Mouse (Mus musculus): ENCODE measurements around the gene Ccl27a. TPM values are rescaled to one million over a fixed set of nuclear protein-coding genes. Genes with fewer than 3 reads are reported as not detected.
"Not testable (repeated sequence)": the region's sequence is repeated elsewhere in the genome, so short reads cannot be mapped to it uniquely, and the experiment has no call there.

Gene Ccl27a
- 4.2 TPM in 1 of 2 replicates, not detected in the other for total RNA-seq (2015; ENCODE audit: low replicate concordance)
- 3.2 and 3.9 TPM in 2 replicates for total RNA-seq (2017; ENCODE audit: low replicate concordance)

DNA sequence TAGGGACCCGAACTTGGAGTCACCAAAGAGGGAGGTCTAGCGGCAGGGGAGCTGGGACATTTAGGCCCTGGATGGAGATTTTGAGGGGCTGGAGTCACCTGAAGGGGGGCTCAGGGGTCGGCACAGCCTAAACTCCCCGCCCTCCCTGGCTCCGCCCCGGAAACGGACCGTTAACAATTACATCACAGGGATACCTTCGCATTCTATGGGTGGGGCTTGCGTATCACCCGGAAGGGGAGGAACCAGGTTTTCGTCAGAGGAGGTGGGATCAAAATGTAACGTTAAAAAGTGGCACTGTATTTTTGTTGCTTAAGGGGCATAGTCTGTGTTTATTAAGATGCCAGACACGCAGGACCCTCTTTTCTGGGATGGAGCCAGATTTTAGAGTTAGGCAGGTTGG lies at the start of gene Ccl27a:
Ccl27a (minus strand) TSS at position 246 of the 400 bp plus-strand sequence.
- not testable (repeated sequence) for ATAC-seq (replicated peaks; ENCODE audit: low FRiP score, poor library complexity, severe bottlenecking)

DNA sequence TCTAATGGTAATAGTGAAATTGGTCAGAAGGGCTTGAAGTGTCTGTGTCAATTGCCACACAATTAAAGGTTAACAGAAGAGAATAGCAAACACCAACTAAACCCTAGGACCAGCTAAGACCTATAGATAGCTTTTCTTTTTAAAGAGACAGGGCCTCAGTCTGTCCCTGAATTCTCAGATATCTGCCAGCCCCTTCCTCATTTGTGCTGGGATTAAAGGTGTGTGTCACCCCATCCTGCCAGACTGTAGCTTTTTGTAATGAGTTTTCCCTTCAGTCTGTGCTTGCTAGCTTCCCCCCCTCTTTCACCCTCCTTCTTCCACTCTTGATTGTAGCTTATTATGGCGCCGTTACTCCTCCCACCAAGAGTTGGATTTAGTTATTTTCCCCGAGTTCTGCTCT lies 9.2 kb upstream of the Ccl27a start:
- not testable (repeated sequence) for ATAC-seq (replicated peaks; ENCODE audit: low FRiP score, poor library complexity, severe bottlenecking)

DNA sequence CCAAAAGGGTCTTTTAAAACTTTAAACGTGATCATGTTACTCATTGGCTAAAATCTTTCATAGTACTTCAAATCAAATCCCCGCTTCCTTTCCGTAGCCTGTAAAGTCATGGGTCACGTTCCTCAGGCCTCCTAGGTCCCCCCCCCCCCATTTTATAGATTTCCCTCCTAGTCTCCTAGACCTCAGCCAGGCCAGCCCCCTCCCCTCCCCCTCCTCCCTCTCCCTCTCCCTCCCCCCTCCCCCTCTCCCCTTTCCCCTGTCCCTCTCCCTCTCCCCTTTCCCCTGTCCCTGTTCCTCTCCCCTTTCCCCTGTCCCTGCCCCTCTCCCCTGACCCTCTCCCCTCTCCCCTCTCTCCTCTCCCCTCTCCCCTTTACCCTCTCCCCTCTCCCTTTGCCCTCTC lies 8.7 kb upstream of the Ccl27a start:
- not testable (repeated sequence) for ATAC-seq (replicated peaks; ENCODE audit: low FRiP score, poor library complexity, severe bottlenecking)

DNA sequence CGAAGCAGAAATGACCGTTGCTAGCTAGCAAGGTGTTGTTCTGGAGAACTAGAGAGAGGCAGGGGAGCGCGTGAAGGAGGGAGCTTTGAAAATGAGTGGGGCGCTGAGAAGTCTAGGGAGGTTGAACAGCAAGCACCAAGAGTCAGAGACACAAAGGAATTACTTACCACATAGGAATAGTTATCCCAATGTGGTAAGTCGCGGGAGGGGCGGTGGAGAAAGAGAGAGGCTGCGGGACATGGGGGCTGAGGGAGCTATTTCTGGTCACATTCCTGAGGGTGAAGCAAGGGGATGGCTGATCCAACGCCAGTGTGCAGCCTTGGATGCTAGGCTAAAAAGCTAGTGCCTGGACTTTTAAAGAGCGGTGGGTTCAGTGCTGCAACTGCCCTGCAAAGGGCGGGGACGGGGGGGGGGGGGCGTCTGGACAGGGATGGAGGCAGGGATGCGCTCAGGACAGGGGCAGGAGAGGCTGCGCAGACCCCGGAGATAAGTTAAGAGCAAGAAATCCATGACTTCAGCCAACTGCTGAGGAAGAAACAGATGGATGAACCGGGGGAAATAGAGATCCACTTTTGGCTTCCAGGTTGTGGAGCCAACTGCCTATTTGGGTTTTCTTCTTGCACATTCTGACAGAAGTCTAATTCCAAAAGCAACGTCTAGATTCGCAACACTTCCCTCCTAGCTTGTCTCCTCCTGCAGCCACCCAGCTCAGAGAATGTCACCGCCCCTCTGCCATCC lies 7.9 kb upstream of the Ccl27a start:
- ATAC-seq (replicated peaks; ENCODE audit: low FRiP score, poor library complexity, severe bottlenecking) = not testable (repeated sequence)

DNA sequence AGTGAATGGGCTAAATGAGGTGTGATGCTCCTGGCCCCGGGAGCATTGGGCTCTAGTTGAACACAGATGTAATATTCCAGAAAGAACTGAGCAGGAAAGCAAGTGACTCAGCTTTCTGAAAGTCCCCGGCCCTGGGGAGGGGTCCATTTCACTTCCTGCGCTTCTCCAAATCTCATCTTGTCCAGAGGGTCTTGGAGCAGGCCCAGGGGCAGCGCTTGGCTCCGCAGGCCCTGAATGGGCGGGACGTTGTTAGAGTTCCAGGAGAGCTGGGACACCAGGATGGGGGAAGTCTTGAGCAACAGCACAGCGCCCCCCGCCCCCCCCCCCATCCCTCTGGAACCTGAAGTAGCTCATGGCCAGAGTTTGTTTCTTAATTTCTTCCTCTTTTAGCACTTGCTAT lies 7.2 kb upstream of the Ccl27a start:
- ATAC-seq (replicated peaks; ENCODE audit: low FRiP score, poor library complexity, severe bottlenecking) = not testable (repeated sequence)

DNA sequence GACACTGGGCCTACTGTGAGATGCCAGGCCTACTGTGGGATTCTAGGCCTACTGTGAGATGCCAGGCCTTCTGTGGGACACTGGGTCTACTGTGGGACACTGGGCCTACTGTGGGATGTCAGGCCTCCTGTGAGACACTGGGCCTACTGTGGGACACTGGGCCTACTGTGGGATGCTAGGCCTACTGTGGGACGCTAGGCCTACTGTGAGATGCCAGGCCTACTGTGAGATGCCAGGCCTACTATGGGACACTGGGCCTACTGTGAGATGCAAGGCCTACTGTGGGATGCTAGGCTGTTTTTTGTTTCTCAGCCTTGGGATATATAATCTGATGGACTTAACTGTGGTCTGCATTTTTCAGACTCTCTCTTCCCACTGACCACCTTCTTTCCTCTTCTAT lies 1.8 kb upstream of the Ccl27a start:
- ATAC-seq (replicated peaks; ENCODE audit: low FRiP score, poor library complexity, severe bottlenecking) = not testable (repeated sequence)

DNA sequence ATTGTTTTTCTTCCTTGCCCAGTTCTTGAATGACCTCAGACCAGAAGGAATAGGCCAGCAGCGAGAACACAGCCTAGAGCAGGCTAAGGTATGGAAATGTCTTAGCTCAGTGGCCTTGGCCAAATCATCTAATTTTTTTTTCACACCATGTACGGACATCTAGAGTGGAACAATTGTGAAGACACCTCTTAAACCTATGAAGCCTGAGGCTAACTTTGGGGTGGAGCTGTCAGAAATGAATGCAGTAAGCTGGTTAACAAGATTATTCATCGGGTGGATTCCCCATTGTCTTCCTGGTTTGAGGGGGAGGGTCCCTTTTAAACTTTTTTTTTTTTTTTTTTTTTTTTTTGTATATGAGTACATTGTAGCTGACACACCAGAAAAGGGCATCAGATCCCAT lies 459 bp upstream of the Ccl27a start:
- not testable (repeated sequence) for ATAC-seq (replicated peaks; ENCODE audit: low FRiP score, poor library complexity, severe bottlenecking)

DNA sequence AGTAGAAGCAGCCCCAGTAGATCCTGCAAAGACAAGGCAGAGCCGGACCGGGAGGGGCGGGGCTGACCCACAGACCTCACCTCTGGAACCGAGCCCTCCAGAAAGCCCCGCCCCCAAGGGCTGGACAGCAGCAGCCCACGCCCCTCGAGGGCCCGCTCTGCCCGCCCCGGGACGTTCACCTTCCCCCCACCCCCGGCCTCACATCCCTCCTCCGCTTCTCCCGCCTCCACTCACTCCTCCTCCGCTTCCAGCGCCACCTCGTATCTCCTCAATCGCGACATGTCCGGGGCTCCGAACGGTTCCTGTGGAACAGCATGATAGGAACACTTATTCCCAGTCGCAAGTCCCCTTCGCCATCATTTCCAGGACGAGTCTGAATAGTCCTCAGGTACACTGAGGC lies 545 bp downstream of the Ccl27a start:
- not testable (repeated sequence) for ATAC-seq (replicated peaks; ENCODE audit: low FRiP score, poor library complexity, severe bottlenecking)

DNA sequence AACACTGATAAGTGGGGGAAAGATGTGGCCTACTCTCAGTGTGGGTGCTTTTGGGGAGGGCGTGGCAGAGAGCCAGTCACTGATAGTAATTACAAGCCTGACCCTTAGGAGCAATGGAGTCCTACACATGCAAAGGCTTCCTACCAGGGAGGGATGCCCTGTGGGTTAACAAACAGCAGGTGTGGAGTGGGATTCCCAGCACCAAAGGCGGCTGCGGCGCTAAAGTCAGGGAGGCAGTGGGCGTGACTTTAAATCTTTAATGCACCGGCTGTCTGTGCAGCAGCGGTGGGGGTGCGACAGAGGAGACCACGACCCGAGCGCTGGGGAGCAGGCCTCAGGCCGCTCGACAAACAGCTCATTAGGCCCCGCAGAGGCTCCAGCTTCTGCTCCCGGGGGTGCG lies 1.1 kb downstream of the Ccl27a start:
- not testable (repeated sequence) for ATAC-seq (replicated peaks; ENCODE audit: low FRiP score, poor library complexity, severe bottlenecking)

DNA sequence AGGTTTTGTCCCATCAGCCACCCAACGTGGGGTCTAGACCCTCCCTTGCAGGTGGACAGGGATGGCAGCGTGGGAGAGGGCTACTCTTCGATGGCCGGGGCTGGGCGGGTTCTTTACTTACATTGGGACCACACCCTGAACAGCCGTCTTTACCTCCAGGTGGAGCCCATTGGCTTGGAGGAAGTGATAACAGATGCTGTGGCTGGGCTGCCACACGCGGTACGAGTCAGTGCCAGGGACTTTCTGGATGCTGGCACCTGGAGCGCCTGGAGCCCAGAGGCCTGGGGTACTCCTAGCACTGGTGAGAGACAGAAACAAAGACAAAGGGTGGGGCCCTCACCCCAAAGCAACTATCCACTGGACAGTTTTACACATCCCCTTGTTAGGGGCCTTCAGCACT lies 6.7 kb downstream of the Ccl27a start:
- not testable (repeated sequence) for ATAC-seq (replicated peaks; ENCODE audit: low FRiP score, poor library complexity, severe bottlenecking)

DNA sequence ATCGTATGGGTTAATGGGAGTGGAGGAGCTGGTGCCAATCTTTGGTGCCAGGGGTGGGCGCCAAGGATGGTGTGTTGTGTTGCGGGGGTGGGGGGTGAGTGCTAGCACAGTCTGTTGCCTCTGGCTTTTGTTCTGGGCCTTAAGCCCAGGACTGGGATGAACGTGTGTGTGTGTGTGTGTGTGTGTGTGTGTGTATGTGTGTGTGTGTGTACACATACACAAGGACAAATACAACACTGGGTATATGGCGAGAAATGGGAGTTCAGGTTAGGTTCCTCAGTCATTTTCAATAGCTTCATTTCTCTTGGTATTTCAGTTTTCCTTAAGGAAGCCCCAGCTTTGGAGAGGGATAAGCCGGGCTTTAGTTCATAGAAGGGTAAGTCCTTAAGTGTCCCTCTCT lies 10.9 kb downstream of the Ccl27a start:
- not testable (repeated sequence) for ATAC-seq (replicated peaks; ENCODE audit: low FRiP score, poor library complexity, severe bottlenecking)

DNA sequence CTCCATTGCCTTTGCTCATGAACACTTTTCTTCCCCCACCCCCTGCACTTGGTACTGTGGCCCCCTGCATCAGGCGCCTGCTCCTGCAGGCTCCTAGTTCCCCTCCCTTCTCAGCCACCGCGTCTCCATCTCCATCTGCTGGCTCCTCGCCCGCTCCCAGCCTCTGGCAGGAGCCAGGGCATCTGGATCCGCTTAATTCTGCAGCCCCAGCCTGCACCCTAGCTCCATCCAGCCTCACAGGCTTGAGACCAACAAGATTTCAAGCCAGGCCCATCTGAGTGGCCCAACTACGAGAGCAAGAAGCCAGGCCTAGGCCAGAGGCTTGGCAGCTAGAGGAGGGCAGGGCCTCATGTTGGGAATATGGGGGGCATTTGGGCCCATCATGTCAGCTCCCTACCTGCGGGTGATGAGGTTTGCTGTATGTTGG lies 11.3 kb downstream of the Ccl27a start:
- not testable (repeated sequence) for ATAC-seq (replicated peaks; ENCODE audit: low FRiP score, poor library complexity, severe bottlenecking)

DNA sequence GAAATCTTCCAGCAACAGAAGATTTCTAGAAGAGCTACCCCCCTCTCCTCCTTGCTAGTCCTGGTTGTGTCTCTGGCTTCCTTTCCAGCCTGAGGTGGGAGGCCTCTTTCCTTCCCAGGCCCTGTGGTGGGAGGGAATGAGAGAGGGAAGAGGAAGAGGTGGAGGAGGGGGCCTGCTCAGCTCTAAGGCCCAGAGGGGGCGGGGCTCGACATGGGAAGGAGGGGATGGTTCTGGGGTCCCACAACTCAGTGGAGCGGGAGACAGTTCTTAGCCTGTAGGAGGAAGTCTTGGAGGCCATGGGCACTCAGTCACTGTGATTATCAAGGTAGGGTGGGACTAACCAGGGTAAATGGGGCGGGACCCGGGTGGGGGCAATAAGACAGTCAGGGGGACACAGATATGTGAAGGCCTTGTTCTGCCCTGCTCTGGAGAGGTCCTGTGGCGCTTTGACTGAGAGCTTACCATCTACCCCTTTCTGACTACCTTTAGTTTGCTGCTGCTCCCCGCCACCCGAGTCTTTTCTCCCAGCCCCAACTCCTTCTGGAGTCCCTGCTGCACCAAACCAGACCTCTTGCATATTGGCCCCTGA lies 11.9 kb downstream of the Ccl27a start:
- no peak for ATAC-seq (replicated peaks; ENCODE audit: low FRiP score, poor library complexity, severe bottlenecking)

DNA sequence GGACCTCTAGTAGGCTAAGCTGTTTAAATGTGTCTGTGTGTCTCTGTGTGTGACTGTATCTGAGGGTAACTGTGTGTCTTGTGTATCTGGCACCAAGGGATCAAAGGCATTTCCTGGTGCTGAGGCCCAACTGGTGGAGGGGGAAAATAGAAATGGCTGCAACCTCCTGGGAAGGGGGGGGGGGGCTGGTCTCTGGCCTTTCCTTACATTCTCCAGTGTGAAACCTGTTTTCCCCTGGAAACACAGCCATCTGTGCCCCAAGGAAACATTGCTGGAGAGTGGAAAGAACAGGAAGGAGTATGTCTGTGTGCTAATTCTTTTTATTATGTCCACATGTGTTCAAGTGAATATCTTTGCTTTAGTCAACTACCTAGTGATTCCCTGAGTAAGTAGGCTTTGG lies 12.4 kb downstream of the Ccl27a start:
- no peak for ATAC-seq (replicated peaks; ENCODE audit: low FRiP score, poor library complexity, severe bottlenecking)

DNA sequence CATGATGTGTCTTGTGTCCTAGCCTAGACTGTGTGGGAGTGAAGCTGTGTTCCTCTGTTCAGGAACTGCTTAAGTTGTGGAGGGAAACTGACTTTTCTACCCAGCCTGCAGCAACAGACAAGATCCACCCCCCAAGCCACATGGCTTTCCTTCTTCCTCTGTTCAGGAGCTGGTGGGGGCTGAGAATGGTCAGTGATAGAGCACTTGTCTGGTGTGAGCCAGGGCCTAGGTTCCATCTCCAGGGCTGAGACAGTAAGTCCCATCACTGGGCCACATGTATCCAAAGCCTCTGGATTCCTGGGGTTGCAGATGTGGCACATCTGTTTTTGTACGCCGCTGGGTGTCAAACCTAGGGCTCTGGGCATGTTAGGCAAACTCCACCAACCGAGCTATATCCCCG lies 13.1 kb downstream of the Ccl27a start:
- no peak for ATAC-seq (replicated peaks; ENCODE audit: low FRiP score, poor library complexity, severe bottlenecking)

DNA sequence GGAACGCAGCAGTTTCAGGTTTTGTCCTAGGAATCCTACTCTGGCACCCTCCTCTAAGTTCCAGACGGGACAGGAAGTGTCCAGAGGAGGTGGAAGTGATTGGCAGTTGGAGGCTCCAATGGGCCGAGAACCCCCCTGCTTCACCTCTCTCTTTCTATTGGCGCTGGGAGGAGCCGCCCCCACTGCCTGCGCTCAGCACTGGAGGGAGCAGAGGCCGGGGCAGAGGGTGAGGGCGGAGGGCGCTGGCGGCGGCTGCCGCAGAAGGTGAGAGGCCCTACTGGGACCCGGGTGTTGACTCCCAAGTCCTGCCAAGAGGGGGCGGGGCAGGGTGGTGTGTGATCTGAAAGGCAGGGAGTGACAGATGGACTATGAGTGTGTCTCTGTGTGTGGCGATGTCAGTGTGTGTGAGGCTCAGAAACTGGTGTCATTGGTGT lies 13.7 kb downstream of the Ccl27a start:
- ATAC-seq (replicated peaks; ENCODE audit: low FRiP score, poor library complexity, severe bottlenecking) = peak; percentile 51

DNA sequence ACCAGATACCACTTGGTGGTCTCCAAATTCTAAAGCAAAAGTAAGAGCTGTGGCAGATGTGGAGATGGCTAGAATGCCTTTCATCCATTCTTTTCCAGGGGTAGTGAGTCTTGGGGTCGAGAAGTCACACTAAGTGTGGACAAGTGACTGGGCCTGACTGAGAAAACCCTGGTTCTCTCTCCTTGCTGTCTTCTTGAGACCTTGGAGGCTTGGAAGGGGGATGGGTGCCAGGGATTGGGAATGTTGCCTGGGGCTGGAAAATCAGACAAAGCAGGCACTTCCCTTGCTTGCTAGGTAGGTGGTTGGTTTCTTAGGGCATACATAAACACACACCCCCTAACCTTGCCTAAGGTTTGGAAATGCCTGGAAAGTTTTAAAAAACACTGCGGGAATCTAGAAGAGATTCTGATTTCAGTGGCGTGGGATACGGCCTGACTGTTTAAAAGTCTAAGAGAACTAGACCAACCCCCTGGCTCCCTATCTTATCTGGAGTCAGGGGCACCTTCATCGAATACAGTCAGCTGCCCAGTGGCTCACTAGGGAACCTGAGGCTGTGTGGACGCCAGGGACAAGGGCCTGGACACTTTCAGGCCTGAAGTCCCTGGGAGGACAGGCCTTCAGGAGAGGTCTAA lies 14.3 kb downstream of the Ccl27a start:
- ATAC-seq (replicated peaks; ENCODE audit: low FRiP score, poor library complexity, severe bottlenecking) = no peak

DNA sequence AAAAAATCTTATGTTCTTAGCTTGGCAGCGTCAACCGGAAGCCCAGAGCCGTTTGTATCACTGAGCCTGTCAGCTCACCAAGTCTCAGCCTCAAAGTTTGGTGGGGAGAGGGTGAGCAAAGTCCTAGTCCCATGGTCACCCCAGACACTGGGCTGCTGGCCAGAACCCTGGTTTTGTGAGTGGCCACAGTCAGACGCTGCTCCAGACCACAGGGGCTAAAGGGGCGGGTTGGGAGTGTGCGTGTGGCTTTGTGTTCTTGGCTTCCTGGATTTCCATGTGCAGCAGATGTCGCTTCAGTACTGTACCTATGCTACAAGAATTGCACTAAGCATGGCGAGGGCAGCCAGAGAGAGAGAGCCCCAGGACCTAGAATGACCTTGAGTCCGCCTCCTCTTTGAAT lies 14.8 kb downstream of the Ccl27a start:
- no peak for ATAC-seq (replicated peaks; ENCODE audit: low FRiP score, poor library complexity, severe bottlenecking)

DNA sequence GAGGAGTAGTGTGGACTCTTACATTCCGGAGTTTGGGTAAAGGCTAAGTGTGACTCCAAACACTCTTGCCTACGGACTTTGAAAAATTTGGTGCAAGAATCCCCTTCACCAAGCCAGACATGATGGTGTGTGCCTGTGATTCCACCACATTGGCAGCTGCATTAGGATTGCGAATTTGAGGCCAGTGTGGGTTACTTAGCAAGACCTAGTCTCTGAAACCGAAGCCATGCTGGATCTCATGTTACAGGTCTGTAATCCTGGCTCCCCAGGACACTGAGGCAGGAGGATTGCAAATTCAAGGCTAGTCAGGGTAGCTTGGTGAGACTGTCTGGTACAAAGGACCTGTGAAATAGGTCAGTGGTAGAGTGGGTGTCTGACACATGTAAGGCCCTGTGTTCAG lies 15.3 kb downstream of the Ccl27a start:
- ATAC-seq (replicated peaks; ENCODE audit: low FRiP score, poor library complexity, severe bottlenecking) = no peak

DNA sequence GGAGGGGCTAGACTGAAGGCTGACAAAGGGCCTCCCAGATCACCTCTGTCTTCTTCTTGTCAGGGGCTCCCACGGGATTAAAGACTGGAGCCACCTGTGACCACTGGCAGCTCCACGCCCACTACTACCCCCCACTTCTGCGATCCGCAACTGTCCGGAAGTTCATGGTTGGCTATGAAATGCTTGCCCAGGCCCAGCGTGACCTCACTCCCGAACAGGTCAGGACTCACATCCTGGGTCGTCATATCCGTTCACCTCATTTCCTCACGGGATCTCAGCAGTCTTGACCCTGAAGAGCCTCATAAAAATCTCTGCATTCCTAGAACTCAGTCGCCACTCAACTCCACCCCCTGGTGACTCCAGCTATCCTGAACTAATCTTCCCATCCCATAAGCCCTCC lies 16.0 kb downstream of the Ccl27a start:
- ATAC-seq (replicated peaks; ENCODE audit: low FRiP score, poor library complexity, severe bottlenecking) = no peak

DNA sequence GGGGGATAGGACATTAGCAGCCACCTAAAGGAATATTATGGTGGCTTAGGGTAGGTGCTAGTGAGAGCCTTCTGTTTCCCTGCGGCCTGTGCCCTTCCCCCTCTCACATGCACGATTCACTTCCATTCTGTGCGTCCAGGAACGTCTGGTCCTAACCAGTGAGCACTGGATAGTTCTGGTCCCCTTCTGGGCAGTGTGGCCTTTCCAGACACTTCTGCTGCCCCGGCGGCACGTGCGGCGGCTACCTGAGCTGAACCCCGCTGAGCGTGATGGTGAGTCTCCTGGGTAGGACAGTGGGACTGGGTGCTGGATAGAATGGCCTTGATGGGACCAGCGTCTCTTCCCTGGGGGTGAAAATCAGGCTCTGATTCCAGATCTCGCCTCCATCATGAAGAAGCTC lies 16.7 kb downstream of the Ccl27a start:
- no peak for ATAC-seq (replicated peaks; ENCODE audit: low FRiP score, poor library complexity, severe bottlenecking)
